Mouse (Mus musculus): ENCODE measurements at regions not wholly inside any gene's neighbourhood (a gene's known extent, or its start where the extent isn't known, plus 50 kb on each side); places are given as distances from the start of the nearest gene placed in this dataset.

DNA sequence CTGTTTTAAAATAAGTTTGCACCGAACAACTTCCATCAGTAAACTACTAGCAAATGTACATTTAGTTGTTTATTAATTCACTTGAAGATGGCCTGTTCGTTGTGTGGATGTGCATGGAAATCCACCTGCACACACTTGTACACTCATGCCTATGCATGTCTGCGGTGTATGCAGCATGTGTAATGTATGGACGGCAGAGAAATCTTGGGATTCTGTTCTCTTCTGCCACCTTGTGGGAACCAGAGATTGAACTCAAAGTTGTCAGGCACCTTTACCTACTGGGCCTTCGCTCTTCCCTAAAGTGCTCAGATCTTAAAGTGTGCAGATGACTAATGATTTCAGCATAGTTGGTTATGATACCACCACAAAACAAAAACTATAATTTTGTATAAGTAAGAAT lies 137.4 kb downstream of the Kitl start:
- no peaks in the 10 kb centered on the region for H3K27me3 ChIP-seq (ENCODE audit: control insufficient read depth, insufficient read depth, low read length, poor library complexity, severe bottlenecking)

DNA sequence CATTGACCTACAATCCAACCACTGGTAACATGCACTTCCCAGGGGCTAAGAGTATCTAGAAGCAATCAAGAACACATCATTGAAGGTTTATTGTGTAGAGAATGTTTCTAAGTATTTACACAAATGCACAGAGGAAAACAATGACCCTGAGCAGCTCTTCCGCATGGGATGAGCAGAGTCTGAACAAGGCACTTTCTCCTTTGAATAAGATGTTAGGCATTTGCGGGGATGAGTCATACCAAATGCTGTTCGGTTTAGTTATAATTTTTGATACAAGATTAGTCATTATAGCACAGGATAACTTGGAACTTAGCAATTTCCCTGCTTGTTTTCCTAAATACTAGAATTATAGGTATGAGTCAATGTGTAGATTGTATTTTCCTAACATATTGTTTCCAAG lies 137.9 kb downstream of the Kitl start:
- Histone ChIP-seq H3K27me3 (ENCODE audit: control insufficient read depth, insufficient read depth, low read length, poor library complexity, severe bottlenecking) (no peaks in the 10 kb centered on the region), H3K36me3 (ENCODE audit: control insufficient read depth, insufficient read depth, low read length, poor library complexity, severe bottlenecking) (no peaks in the 10 kb centered on the region)
- DNase-seq (ENCODE audit: low read depth, low spot score): no peak

More for the DNA sequence above, 137.4 kb downstream of the Kitl start:
- no peak for DNase-seq (ENCODE audit: low read depth, low spot score)
- H3K36me3 ChIP-seq (ENCODE audit: control insufficient read depth, insufficient read depth, low read length, poor library complexity, severe bottlenecking): no peaks in the 10 kb centered on the region

DNA sequence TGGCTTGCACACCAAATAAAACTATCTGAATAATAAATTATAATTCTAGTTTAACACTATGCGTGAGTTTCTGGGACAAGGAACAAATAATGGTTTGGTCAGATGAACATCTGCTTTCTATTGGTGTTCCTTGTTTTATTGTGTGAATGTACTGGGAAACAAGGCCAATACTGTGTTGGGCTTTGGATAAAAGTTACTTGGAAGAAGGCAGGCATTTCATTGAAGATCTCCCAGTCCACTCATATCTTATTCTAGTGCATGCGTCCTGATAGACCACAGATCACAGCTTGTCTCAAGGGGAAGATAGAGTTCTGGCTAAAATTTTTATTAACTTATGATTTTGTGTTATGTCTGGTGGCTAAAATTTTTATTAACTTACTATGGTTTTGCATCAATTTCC lies 140.1 kb downstream of the Kitl start:
- Histone ChIP-seq H3K27me3 (ENCODE audit: control insufficient read depth, insufficient read depth, low read length, poor library complexity, severe bottlenecking) (no peaks in the 10 kb centered on the region), H3K36me3 (ENCODE audit: control insufficient read depth, insufficient read depth, low read length, poor library complexity, severe bottlenecking) (no peaks in the 10 kb centered on the region)
- no peak for DNase-seq (ENCODE audit: low read depth, low spot score)

DNA sequence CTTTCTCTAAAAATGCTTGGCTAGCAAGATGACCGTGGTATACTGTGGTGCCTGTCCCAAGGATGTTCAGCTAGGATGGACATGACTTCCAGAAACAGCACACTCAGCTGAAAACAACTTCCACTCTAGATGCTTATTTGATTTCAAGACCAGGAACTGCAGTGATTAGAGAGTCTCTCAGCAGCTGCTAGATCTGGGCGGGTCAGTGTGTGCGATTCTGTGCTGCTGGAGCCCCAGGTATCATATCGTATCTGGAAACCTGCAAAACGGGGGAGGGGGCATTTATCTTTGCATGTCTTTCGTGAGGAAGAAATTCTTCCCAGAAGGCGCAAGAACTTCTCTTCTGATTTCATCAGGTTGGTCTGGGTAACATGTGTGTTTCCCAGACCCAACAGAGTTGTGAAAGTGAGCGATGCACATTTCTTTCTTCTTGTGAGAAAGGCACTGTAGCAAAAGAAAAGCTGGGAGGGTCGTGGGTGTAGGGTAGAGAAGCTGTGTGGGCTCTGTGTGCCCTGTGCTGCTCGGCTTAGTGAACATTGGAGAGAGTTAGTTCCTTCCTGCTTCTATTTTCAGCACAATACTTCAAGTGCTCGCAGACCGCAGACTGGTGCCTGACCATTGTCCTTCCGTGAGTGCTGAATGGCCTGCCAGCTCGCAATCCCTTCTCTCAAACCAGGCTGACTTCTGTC lies 144.6 kb downstream of the Kitl start:
- Histone ChIP-seq H3K27me3 (ENCODE audit: control insufficient read depth, insufficient read depth, low read length, poor library complexity, severe bottlenecking) (no peaks in the 10 kb centered on the region), H3K36me3 (ENCODE audit: control insufficient read depth, insufficient read depth, low read length, poor library complexity, severe bottlenecking) (no peaks in the 10 kb centered on the region)
- no peak for DNase-seq (ENCODE audit: low read depth, low spot score)

DNA sequence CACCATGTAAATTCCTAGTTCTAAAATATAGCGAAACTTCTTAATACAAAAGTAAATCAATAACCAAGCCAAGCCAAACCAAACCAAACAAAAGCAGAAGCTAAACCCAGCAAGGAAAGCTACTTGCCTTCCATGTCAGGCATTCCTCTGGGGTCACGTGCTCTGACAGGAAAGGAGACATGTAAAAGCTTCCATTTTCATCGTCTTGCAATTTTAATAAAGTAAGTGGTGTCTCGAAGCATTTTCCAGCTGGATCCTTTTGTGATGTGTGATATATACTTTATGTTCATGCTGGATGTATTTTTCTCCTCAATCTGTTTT lies 145.1 kb downstream of the Kitl start:
- Histone ChIP-seq H3K36me3 (ENCODE audit: control insufficient read depth, insufficient read depth, low read length, poor library complexity, severe bottlenecking) (no peaks in the 10 kb centered on the region), H3K27me3 (ENCODE audit: control insufficient read depth, insufficient read depth, low read length, poor library complexity, severe bottlenecking) (no peaks in the 10 kb centered on the region)
- DNase-seq (ENCODE audit: low read depth, low spot score): peak; percentile 7

DNA sequence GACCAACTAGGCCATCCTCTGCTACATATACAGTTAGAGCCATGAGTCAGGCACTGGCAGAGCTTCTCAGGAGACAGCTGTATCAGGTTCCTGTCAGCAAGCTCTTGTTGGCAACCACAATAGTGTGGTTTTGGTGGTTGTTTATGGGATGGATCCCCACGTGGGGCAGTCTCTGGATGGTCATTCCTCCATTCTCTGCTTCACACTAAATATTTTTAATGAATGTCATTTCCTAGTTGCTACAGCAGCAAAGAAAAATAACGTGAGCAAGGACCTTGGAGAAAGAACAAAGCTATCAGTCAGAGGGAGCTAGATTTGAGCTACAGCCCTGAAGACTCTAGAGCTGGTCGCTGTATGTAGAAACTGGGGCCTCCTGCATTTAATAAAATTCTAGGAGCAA lies 145.7 kb downstream of the Kitl start:
- DNase-seq (ENCODE audit: low read depth, low spot score): no peak
- Histone ChIP-seq H3K36me3 (ENCODE audit: control insufficient read depth, insufficient read depth, low read length, poor library complexity, severe bottlenecking) (no peaks in the 10 kb centered on the region), H3K27me3 (ENCODE audit: control insufficient read depth, insufficient read depth, low read length, poor library complexity, severe bottlenecking) (no peaks in the 10 kb centered on the region)

DNA sequence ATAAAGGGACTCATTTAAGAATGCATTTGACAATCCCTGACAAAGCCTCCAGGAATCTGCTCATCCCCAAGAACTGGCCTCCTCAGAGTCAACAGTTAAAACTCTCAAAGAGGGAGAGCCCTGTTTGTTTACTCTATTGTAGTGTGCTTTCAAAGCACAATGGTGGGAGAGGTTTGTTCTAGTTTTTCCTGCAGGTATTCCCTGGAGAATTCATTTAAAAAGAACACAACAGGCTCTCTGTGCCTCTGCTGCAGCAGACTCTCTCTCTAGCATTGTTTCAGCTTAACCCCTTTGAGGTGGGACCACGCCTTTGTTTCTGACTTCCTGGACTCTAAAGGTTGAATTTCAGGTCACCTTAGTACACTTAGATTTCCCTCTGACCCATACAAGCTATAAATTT lies 149.1 kb downstream of the Kitl start:
- H3K36me3 ChIP-seq (ENCODE audit: control insufficient read depth, insufficient read depth, low read length, poor library complexity, severe bottlenecking): no peaks in the 10 kb centered on the region
- DNase-seq (ENCODE audit: low read depth, low spot score): no peak
- no peaks in the 10 kb centered on the region for H3K27me3 ChIP-seq (ENCODE audit: control insufficient read depth, insufficient read depth, low read length, poor library complexity, severe bottlenecking)

DNA sequence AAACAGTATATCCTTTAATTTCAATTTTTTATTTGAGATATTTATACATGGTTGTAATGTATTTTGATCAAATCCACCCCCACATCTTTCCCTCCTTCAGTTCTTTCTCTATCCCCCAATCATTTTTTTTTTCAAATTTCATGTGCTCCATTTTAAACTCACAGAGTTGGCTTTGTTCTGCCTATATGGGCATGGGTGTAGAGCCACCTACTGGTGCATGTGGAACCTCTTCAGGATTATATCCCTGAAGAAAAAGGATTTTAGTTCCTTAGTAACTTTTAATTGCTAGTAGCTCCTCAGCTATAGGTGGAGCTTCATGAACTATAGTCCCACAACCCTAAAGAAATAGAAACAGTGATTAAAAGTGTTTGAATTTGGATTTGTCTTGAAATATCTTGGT lies 155.4 kb downstream of the Kitl start:
- DNase-seq (ENCODE audit: low read depth, low spot score): peak; percentile 18
- Histone ChIP-seq H3K27me3 (ENCODE audit: control insufficient read depth, insufficient read depth, low read length, poor library complexity, severe bottlenecking) (no peaks in the 10 kb centered on the region), H3K36me3 (ENCODE audit: control insufficient read depth, insufficient read depth, low read length, poor library complexity, severe bottlenecking) (no peaks in the 10 kb centered on the region)

DNA sequence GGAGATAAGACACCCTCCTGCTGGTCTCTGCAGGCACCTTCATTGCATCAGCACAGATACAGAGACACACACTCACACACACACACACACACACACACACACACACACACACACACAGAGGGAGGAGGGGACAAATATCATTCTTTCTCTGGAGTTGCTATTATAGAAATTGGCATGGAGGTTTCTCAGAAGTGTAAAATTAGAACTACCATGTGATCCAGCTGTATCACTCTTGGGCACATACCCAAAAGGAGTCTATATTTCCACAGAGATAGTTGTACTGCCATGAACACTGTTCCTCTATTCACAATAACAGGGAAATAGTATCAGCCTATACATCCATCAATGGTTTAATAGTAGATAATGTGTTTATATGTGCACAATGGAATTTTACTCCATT lies 137.8 kb upstream of the Gm4301 start:
- no peaks in the 10 kb centered on the region for H3K27me3 ChIP-seq (ENCODE audit: control insufficient read depth, insufficient read depth, low read length, poor library complexity, severe bottlenecking)

DNA sequence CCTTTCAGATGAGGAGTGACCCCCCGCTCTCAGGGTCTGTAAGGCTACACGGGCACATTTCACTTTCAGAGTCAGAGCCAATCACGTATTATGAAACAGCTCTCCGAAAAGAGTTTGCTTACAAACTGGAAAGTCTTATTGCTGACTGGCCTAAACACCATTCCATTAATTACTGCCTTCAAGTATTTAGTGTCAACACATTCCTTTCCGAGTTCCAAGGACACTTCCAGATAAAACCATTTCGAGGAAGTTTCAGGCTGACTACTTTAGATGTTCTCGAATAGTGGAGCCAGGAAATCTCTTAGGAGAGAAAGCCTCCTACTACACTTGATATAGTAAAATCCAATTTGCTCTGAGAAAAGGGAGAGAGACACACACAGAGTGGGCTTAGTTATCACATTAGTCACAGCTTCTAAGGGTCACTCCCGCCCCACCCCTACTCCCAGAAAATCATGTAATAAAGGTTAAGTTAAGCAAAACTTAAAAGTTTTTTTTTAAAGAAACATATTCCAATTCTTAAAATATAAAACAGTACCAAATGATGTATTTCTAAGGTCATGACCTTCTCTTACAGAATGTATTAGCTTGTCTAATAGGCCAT lies 136.3 kb upstream of the Gm4301 start:
- DNase-seq (ENCODE audit: low read depth, low spot score): no peak
- Histone ChIP-seq H3K36me3 (ENCODE audit: control insufficient read depth, insufficient read depth, low read length, poor library complexity, severe bottlenecking) (no peaks in the 10 kb centered on the region), H3K27me3 (ENCODE audit: control insufficient read depth, insufficient read depth, low read length, poor library complexity, severe bottlenecking) (no peaks in the 10 kb centered on the region)

More for the DNA sequence above, 137.8 kb upstream of the Gm4301 start:
- no peak for DNase-seq (ENCODE audit: low read depth, low spot score)
- no peaks in the 10 kb centered on the region for H3K36me3 ChIP-seq (ENCODE audit: control insufficient read depth, insufficient read depth, low read length, poor library complexity, severe bottlenecking)

DNA sequence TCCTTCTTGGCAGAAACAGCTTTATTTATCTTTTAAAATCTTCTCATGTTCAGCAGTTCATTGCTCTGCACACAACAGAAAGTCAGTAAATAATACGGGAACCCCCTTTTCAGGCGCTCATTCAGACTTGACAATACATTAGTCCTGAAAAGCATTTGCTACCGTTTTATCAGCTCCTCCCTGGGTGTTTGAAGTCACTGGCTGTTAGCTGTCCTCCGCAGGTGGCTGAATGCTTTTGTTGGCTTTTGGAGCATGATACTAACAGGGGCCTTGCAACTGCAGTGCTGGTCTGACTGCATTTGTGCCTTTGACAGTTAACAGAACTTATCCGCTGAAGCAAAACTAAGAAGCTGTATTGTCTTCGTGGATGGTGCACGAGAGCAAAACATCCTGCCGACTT lies 135.0 kb upstream of the Gm4301 start:
- no peaks in the 10 kb centered on the region for H3K36me3 ChIP-seq (ENCODE audit: control insufficient read depth, insufficient read depth, low read length, poor library complexity, severe bottlenecking)

DNA sequence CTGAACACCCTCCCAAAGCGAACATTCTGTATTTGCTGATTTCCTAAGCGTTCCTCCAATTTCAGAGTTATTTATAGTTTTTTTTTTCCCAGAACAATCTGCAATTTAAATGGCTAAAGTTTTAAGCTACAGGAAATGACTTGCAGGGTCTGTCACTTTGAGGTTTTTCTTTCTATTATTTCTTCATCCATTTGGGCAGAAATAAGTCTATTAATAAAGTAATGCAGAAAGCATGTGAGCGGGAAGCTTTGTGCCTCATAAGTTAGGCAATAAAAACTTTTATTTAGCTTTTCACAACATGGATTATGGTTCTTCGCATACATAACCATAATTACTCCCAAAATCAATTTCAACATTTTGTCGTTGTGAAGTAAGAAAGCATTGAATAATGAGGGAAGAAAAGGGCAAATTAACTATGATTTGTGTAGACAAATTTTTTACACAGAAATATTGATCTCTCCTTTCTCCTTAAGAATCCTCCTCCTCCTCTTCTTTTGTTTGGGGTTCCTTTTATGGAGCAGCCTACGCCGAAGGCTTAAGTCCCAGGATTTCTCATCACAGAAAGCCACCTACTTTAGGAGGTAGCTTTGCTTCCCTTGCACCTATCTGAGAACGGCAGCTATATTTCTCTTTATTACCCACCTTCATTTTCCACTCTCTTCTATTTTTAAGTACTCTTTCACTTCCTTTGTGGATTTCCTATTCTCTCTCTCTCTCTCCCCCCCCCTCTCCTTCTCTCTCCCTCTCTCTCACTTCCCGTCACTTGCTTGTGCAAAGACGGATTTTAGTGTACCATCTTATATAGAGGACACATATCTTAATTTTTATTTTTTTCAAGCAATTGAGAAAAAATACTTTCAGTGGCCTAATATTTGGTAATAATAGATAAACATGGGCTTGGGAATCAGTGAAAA lies 128.6 kb upstream of the Gm4301 start:
- no peak for DNase-seq (ENCODE audit: low read depth, low spot score)
- H3K36me3 ChIP-seq (ENCODE audit: control insufficient read depth, insufficient read depth, low read length, poor library complexity, severe bottlenecking): no peaks in the 10 kb centered on the region
- no peaks in the 10 kb centered on the region for H3K27me3 ChIP-seq (ENCODE audit: control insufficient read depth, insufficient read depth, low read length, poor library complexity, severe bottlenecking)

More for the DNA sequence above, 135.0 kb upstream of the Gm4301 start:
- DNase-seq (ENCODE audit: low read depth, low spot score): no peak
- no peaks in the 10 kb centered on the region for H3K27me3 ChIP-seq (ENCODE audit: control insufficient read depth, insufficient read depth, low read length, poor library complexity, severe bottlenecking)

DNA sequence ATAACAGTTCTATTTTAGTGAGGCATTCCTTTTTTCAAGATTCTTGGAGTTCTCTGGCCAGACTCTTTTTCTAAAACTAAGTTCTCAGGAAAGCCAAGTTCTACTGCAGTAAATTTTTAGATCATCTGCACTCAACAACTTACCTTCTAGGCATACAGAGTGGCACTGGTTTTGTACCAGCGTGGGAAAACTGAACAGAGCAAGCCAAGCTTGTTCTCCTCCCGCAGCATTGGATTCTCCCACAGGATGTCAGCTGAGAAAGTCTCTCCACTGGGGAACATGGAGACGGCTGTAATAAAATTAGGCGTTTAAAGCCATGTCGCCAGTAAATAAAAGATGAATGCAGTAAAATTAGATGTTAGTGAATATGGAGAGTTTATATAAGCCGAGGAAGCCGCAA lies 124.8 kb upstream of the Gm4301 start:
- Histone ChIP-seq H3K36me3 (ENCODE audit: control insufficient read depth, insufficient read depth, low read length, poor library complexity, severe bottlenecking) (no peaks in the 10 kb centered on the region), H3K27me3 (ENCODE audit: control insufficient read depth, insufficient read depth, low read length, poor library complexity, severe bottlenecking) (no peaks in the 10 kb centered on the region)
- DNase-seq (ENCODE audit: low read depth, low spot score): no peak

DNA sequence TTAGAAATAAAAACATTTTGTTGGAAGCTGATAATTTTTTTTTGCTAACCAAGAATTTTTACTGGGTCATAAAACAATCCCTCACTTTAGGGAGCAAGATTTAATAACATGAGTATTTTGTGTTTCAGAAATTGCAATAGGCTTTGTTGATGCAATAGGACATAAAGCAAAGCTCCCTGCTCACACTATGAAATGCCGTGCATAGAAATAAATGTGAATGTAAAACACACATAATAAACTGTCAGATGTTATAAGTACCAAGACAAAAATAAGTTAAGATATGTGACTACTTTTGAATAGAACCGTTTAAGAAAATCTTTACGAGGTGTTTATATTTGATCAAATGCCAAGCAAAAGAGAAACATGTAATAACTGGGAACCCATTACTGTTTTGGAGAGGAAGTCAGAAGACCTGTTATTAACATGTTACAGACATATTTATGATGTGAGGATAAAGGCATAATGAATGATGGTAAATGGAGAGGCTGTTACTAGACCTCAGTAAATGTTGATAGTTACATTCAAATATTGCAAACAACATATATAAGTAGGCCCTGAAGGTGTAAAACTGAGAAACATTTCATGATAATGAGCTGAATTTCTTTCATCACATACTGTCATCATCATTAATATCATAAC lies 110.9 kb upstream of the Gm4301 start:
- no peak for DNase-seq (ENCODE audit: low read depth, low spot score)
- H3K36me3 ChIP-seq (ENCODE audit: control insufficient read depth, insufficient read depth, low read length, poor library complexity, severe bottlenecking): no peaks in the 10 kb centered on the region
- H3K27me3 ChIP-seq (ENCODE audit: control insufficient read depth, insufficient read depth, low read length, poor library complexity, severe bottlenecking): no peaks in the 10 kb centered on the region

Data from splenic B cell, adult 2 months (primary cell).